Mouse (Mus musculus) bone marrow macrophage, adult 2 months (primary cell): ENCODE measurements around the gene Rad51b. TPM values are rescaled to one million over a fixed set of nuclear protein-coding genes. Genes with fewer than 3 reads are reported as not detected.

Experiments used
- H3K27ac ChIP-seq: 2 replicates; pipeline ENCODE4 v1.5.1; 2012; ENCODE audit warnings: low read depth, low read length; ENCODE audit not compliant: insufficient read depth
- H3K4me1 ChIP-seq: 2 replicates; pipeline ENCODE4 v1.6.1; 2012; ENCODE audit warnings: low read length; ENCODE audit not compliant: control insufficient read depth, insufficient read depth
- H3K4me3 ChIP-seq: 2 replicates; pipeline ENCODE4 v1.5.1; 2012; ENCODE audit warnings: mild to moderate bottlenecking, low read length, moderate library complexity; ENCODE audit not compliant: insufficient read depth
- CTCF ChIP-seq: IDR thresholded peaks from 2 replicates; pipeline ENCODE4 v1.5.1; 2012; ENCODE audit warnings: low read depth, mild to moderate bottlenecking, low read length, moderate library complexity
- POLR2A ChIP-seq: IDR thresholded peaks from 2 replicates; pipeline ENCODE4 v1.6.1; 2012; ENCODE audit warnings: mild to moderate bottlenecking, low read depth, low read length, borderline replicate concordance
- polyA plus RNA-seq: library from polyadenylated mRNA; stranded (reverse); fragments of >200 nt; gene quantifications from 2 replicates; pipeline ENCODE4 v1.2.4, GENCODE M21; 2012; ENCODE audit not compliant: missing spikeins, insufficient read depth, insufficient read length

The Rad51b gene
- polyA plus RNA-seq, 1 experiment, result 2.8 TPM

- Histone ChIP-seq H3K4me3 (no peak overlapping the region), H3K27ac (no peak overlapping the region), H3K4me1 (no peaks in the 10 kb centered on the region)
- TF ChIP-seq CTCF (no peak), POLR2A (no peak)
Measured at GRCm38 (mm10) chr12:79807410-79807847, 510.3 kb downstream of the Rad51b start.

GRCm38 (mm10) chr12:79807938-79808401, 510.9 kb downstream of the Rad51b start:
- H3K27ac ChIP-seq, result no peak overlapping the region
- H3K4me3 ChIP-seq, result no peak overlapping the region
- no peaks in the 10 kb centered on the region for H3K4me1 ChIP-seq
- TF ChIP-seq CTCF (no peak), POLR2A (no peak)

DNA sequence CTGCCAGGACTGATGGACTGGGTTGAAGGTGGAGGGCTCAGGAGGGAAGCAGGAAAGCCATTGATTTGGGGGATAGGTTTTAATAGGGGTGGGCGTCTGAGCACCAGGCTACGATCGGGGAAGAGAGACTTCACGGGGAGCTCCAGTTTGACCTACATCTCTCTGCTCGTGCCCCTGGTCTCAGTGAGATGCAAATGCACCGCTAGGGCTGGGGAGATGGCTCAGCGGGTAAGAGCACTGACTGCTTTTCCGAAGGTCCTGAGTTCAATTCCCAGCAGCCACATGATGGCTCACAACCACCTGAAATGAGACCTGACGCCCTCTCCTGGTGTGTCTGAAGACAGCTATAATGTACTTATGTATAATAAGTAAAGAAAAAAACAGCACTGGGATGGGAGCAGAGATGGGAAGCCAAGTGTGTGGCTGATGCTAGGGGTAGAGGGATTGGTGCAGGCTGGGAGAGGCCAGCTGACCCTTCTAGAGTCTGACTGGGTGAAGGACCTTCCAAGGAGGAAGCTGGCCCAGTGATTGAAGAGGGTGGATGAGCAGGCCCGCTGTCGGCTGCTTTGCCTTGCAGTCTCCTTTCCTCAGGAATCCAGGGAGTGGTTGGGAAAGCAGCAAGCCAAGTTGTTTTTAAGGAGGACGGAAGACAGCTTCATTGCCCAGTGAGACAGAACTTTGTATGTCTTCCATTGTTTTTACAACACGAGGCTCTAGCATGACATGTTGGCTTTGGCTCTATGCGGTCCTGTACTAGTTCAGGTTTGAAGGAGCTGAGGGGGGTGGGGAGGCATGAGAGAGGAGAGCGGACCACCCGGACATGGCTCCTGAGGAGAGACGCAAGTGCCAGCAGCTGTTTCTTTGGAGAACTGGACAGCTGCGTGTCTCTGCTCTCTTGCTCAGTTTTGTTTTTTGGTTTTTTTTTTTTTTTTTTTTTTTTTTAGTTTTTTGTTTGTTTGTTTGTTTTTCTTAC, 511.6 kb downstream of the Rad51b start:
- no peak for TF ChIP-seq CTCF
- TF ChIP-seq POLR2A, result no peak
- H3K4me3 ChIP-seq, result no peak overlapping the region
- H3K4me1 ChIP-seq, result peaks cover under 1% of the 10 kb centered on the region; the same call in 1 of the 2 replicates
- H3K27ac ChIP-seq, result no peak overlapping the region

- Histone ChIP-seq H3K27ac (no peak overlapping the region), H3K4me1 (peaks cover 3% of the 10 kb centered on the region; the same call in 1 of the 2 replicates), H3K4me3 (no peak overlapping the region)
- no peak for TF ChIP-seq CTCF
- no peak for TF ChIP-seq POLR2A
Measured at GRCm38 (mm10) chr12:79809518-79809917, 512.4 kb downstream of the Rad51b start.

- Histone ChIP-seq H3K27ac (no peak overlapping the region), H3K4me3 (no peak overlapping the region), H3K4me1 (peaks cover 3% of the 10 kb centered on the region; the same call in 1 of the 2 replicates)
- no peak for TF ChIP-seq POLR2A
- no peak for TF ChIP-seq CTCF
Measured at GRCm38 (mm10) chr12:79812422-79812821, 515.3 kb downstream of the Rad51b start.

DNA sequence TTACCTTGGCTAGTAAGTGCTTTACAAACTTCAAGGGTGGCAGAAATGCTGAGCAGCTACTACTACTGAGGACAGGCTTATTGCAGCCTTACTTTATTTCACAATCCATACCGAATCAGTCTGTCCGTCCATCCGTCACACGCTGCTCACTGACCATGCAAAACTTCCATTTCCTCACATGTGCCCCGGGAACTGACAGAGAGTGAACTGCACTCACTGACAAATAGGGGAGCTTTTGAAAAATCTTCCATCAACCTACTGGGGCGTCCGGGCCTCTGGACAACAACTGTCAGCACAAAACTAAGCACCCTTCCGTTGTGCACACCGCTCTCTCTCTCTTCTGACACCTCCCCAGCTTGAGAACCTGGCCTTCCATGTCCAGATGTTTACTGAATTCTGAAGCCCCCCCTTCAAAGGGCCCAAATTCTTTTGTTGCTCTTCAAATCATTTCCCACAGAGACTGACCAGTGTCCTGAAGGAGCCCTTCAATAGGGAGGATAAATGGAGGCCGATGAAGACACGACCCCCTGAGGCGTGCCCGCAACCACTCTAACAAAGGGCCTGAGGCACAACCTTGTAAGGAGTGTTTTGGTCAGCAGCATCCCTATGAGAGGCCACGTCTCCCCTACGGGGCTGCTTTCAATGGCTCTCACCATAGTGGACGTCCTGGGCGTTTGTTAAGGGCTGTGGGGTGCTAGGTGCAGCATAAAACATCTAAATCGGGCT, 515.9 kb downstream of the Rad51b start:
- peaks cover 3% of the 10 kb centered on the region; the same call in 1 of the 2 replicates for H3K4me1 ChIP-seq
- H3K4me3 ChIP-seq, result no peak overlapping the region
- no peak for TF ChIP-seq CTCF
- no peak for TF ChIP-seq POLR2A
- H3K27ac ChIP-seq, result no peak overlapping the region

GRCm38 (mm10) chr12:79813566-79814305, 516.7 kb downstream of the Rad51b start:
- no peak overlapping the region for H3K4me3 ChIP-seq
- TF ChIP-seq CTCF, result no peak
- no peak for TF ChIP-seq POLR2A
- H3K27ac ChIP-seq, result no peak overlapping the region
- H3K4me1 ChIP-seq, result peaks cover 3% of the 10 kb centered on the region; the same call in 1 of the 2 replicates

DNA sequence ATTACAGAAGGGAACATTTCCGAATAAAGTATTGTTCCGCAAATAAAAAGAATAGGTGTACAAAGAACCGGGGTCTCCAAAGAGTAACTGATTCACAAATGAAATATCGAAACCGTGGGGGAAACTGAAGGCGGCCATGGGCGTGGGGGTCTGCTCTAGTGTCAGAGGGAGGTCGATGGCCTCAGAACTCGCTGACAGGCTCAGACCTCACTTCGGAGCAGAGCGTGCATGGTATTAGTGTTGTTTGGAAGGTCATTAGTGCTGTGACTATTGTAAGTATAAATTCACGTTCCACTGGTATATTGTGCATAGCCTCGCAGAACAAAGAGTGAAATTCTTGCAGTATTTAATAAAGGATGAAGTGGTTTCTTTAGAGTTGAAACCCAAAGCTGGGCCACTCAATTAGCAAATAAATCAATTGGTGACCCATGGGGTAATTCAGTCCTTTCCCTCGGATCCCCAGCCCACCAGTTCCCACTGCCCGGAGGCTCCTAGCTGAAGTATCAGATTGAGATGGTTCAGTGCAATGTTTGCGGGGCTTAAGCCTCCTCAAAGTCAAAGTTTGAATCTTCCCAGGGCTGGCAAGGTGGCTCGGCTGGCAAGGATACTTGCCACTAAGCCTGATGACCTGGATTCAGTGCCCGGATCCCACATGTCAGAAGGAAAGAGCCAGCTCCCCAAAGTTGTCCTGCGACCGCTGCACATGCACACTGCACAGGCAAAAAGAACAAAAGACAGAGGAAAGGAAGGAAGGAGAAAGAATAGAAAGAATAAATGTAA, 517.4 kb downstream of the Rad51b start:
- Histone ChIP-seq H3K4me3 (no peak overlapping the region), H3K4me1 (peaks cover 3% of the 10 kb centered on the region; the same call in 1 of the 2 replicates), H3K27ac (no peak overlapping the region)
- TF ChIP-seq POLR2A (no peak), CTCF (no peak)

DNA sequence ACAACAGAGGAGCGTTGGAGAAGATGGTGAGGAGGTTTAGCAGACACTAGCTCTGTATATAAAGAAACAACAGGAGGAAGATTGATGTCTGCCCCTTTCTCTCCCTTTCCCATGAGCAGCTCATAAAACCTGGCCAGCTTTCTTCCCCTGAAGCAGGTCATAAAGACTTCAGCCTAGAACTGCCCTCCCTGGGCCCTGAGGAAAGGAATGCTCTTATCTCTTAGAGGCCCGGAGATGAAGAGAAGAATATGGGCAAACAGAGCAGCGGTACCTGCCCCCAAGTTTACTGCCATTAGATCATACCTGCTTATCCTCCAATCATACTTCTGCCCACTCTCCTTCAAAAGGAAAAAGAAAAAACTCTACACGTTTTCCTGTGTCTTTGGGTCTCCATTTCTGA, 519.2 kb downstream of the Rad51b start:
- TF ChIP-seq CTCF, result no peak
- no peak for TF ChIP-seq POLR2A

More for the DNA sequence above, 519.2 kb downstream of the Rad51b start:
- Histone ChIP-seq H3K4me3 (no peak overlapping the region), H3K4me1 (peaks cover 3% of the 10 kb centered on the region; the same call in 1 of the 2 replicates), H3K27ac (no peak overlapping the region)
